Mouse (Mus musculus): ENCODE results near the gene Socs3.

GRCm38 (mm10) chr11:117946996-117947419 is 22.8 kb downstream of the Socs3 start:
- TF ChIP-seq EP300 (optimal IDR thresholded peaks at IDR 0.05) = no peak
- no peak for TF ChIP-seq CTCF (IDR thresholded peaks at IDR 0.05; ENCODE audit: low read depth)
